Mouse (Mus musculus) forebrain, postnatal 0 days (tissue): ENCODE measurements around the gene Il27. TPM values are rescaled to one million over a fixed set of nuclear protein-coding genes. Genes with fewer than 3 reads are reported as not detected.

Experiments used
- ATAC-seq: fragments of 200-750 bp; cut with Nextera tagmentation; 2 replicates; pipeline ENCODE4 v1.8.0; 2017; ENCODE audit warnings: mild to moderate bottlenecking, moderate library complexity
- DNase-seq: peaks from one replicate; pipeline ENCODE4 v3.0.0-alpha.2; 2015
- H3K27ac ChIP-seq: fragments of 300-500 bp; sonication (generic); 2 replicates; pipeline ENCODE4 v1.5.1; 2014; ENCODE audit warnings: low read depth, mild to moderate bottlenecking, antibody characterized with exemption, low read length, moderate library complexity, mixed read lengths
- H3K27me3 ChIP-seq: fragments of 300-500 bp; sonication (generic); 2 replicates; pipeline ENCODE4 v1.6.1; 2014; ENCODE audit warnings: mild to moderate bottlenecking, low read length, mixed read lengths; ENCODE audit not compliant: insufficient read depth
- H3K36me3 ChIP-seq: fragments of 300-500 bp; sonication (generic); 2 replicates; pipeline ENCODE4 v1.6.1; 2014; ENCODE audit warnings: mild to moderate bottlenecking, moderate library complexity; ENCODE audit not compliant: insufficient read depth
- H3K4me1 ChIP-seq: fragments of 300-500 bp; sonication (generic); 2 replicates; pipeline ENCODE4 v1.6.1; 2014; ENCODE audit warnings: antibody characterized with exemption; ENCODE audit not compliant: insufficient read depth
- H3K4me2 ChIP-seq: fragments of 300-500 bp; sonication (generic); 2 replicates; pipeline ENCODE4 v1.6.1; 2014; ENCODE audit warnings: low read depth, mild to moderate bottlenecking, moderate library complexity
- H3K4me3 ChIP-seq: fragments of 300-500 bp; sonication (generic); 2 replicates; pipeline ENCODE4 v1.5.1; 2014; ENCODE audit warnings: low read depth, low read length, mixed read lengths
- H3K9ac ChIP-seq: fragments of 300-500 bp; sonication (generic); 2 replicates; pipeline ENCODE4 v1.6.1; 2014; ENCODE audit warnings: mild to moderate bottlenecking
- H3K9me3 ChIP-seq: fragments of 300-500 bp; sonication (generic); 2 replicates; pipeline ENCODE4 v1.6.1; 2016; ENCODE audit warnings: low read length
- CTCF ChIP-seq: sonication (generic); IDR thresholded peaks from 2 replicates; pipeline ENCODE4 v1.5.1; 2016; ENCODE audit warnings: antibody characterized with exemption, control low read depth, low read depth
- WGBS: fragments of 180-500 bp; shearing (Covaris S2); extraction: QIAGEN DNeasy Blood & Tissue Kit; methylation state at CpG from one replicate; pipeline ENCODE4 v1.1.7; 2014; 5-methylcytosine and 5-hydroxymethylcytosine counted together
- polyA plus RNA-seq: library from polyadenylated mRNA; unstranded; fragments of >200 nt; fragmentation: Nextera tagmentation; extraction: Ambion mirVana; gene quantifications from 2 replicates; pipeline ENCODE4 v1.2.1, GENCODE M21; 2015
- total RNA-seq: library from RNA; depleted of rRNA; stranded (reverse); fragments of >200 nt; gene quantifications from 2 replicates; pipeline ENCODE4 v1.2.3, GENCODE M21; 2014

Gene Il27
- total and polyA plus RNA-seq, 2 experiments from 2014 or later: not detected

GRCm38 (mm10) chr7:126623381-126623780, 28.6 kb upstream of the Il27 start:
- Histone ChIP-seq H3K4me2 (no peak overlapping the region), H3K36me3 (no peaks in the 10 kb centered on the region), H3K9ac (no peak overlapping the region), H3K27ac (no peak overlapping the region), H3K4me3 (no peak overlapping the region), H3K4me1 (no peaks in the 10 kb centered on the region), H3K27me3 (no peaks in the 10 kb centered on the region), H3K9me3 (no peaks in the 10 kb centered on the region)
- TF ChIP-seq CTCF: no peak
- WGBS: 92% methylated on average over 1 of the region's 1 CpGs
- DNase-seq (no peak), ATAC-seq (no peak)

GRCm38 (mm10) chr7:126621452-126622359, 27.0 kb upstream of the Il27 start:
- WGBS: 85% methylated on average over 9 of the region's 9 CpGs

GRCm38 (mm10) chr7:126619559-126620275, 25.0 kb upstream of the Il27 start:
- no peak for TF ChIP-seq CTCF
- no peaks in the 10 kb centered on the region for H3K36me3 ChIP-seq
- H3K27ac ChIP-seq: no peak overlapping the region
- H3K4me3 ChIP-seq: no peak overlapping the region
- ATAC-seq (no peak), DNase-seq (no peak)
- no peaks in the 10 kb centered on the region for H3K9me3 ChIP-seq
- no peaks in the 10 kb centered on the region for H3K27me3 ChIP-seq
- no peak overlapping the region for H3K9ac ChIP-seq
- H3K4me2 ChIP-seq: no peak overlapping the region
- no peaks in the 10 kb centered on the region for H3K4me1 ChIP-seq
- WGBS: 82% methylated on average over 10 of the region's 10 CpGs

More at GRCm38 (mm10) chr7:126621452-126622359, 27.0 kb upstream of the Il27 start:
- no peak overlapping the region for H3K4me3 ChIP-seq
- H3K27ac ChIP-seq: no peak overlapping the region
- TF ChIP-seq CTCF: no peak
- no peaks in the 10 kb centered on the region for H3K9me3 ChIP-seq
- no peaks in the 10 kb centered on the region for H3K36me3 ChIP-seq
- H3K4me1 ChIP-seq: no peaks in the 10 kb centered on the region
- no peak overlapping the region for H3K9ac ChIP-seq
- no peak overlapping the region for H3K4me2 ChIP-seq
- no peaks in the 10 kb centered on the region for H3K27me3 ChIP-seq
- ATAC-seq (no peak), DNase-seq (no peak)

DNA sequence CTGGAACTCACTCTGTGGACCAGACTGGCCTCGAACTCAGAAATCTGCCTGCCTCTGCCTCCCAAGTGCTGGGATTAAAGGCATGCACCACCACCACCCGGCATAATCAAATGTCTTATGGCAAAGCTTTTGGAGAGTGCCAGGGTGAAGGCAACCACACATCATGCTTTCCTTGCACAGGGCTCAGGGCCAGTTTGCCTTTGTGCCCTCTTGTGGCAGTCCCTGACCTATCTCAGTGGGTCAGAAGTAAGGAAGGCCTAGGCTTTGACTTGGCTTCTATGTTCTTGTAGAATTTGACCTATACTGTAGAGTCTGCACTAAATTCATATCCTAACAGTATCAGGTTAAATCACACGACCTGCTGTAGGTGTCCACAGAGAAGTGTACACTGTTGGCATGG, 22.0 kb upstream of the Il27 start:
- no peak for ATAC-seq
- no peak overlapping the region for H3K4me3 ChIP-seq
- no peak for DNase-seq
- no peaks in the 10 kb centered on the region for H3K9me3 ChIP-seq
- H3K27ac ChIP-seq: no peak overlapping the region
- no peak for TF ChIP-seq CTCF
- WGBS: 75% methylated on average over 3 of the region's 3 CpGs
- no peak overlapping the region for H3K4me2 ChIP-seq
- no peaks in the 10 kb centered on the region for H3K36me3 ChIP-seq
- no peaks in the 10 kb centered on the region for H3K4me1 ChIP-seq
- no peaks in the 10 kb centered on the region for H3K27me3 ChIP-seq
- H3K9ac ChIP-seq: no peak overlapping the region

GRCm38 (mm10) chr7:126612736-126613135, 18.0 kb upstream of the Il27 start:
- 79% methylated on average over 3 of the region's 3 CpGs for WGBS
- DNase-seq (no peak), ATAC-seq (no peak)
- Histone ChIP-seq H3K4me3 (no peak overlapping the region), H3K4me2 (no peak overlapping the region), H3K9me3 (no peaks in the 10 kb centered on the region), H3K36me3 (no peaks in the 10 kb centered on the region), H3K4me1 (no peaks in the 10 kb centered on the region), H3K27ac (no peak overlapping the region), H3K27me3 (no peaks in the 10 kb centered on the region), H3K9ac (no peak overlapping the region)
- no peak for TF ChIP-seq CTCF

- no peak for TF ChIP-seq CTCF
- Histone ChIP-seq H3K4me2 (no peak overlapping the region), H3K27ac (no peak overlapping the region), H3K9me3 (no peaks in the 10 kb centered on the region), H3K27me3 (no peaks in the 10 kb centered on the region), H3K4me3 (no peak overlapping the region), H3K4me1 (no peaks in the 10 kb centered on the region), H3K36me3 (no peaks in the 10 kb centered on the region), H3K9ac (no peak overlapping the region)
- DNase-seq (no peak), ATAC-seq (no peak)
- WGBS: 81% methylated on average over 5 of the region's 5 CpGs
Observed at GRCm38 (mm10) chr7:126607796-126608195, 13.1 kb upstream of the Il27 start.

DNA sequence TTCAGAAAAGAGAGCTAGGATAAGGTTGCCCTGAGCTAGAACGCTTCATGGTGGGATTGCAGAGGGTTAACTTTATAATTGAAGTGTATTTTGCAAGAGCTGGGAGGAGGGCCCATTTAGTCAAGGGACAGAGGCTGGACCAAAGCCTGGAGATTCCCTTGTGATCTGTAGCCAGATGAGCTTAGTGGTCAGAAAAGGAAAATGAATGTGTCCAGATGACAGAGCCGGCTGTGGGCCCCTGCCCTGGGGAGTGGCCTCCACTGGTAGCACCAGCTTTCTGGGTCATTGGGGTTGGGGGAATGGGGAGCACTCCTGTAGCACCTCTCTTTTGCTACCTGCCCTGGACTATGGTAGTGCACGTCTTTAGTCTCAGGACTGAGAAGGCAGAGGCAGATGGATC, 12.3 kb upstream of the Il27 start:
- TF ChIP-seq CTCF: no peak
- Histone ChIP-seq H3K4me2 (no peak overlapping the region), H3K4me1 (no peaks in the 10 kb centered on the region), H3K9me3 (no peaks in the 10 kb centered on the region), H3K36me3 (no peaks in the 10 kb centered on the region), H3K9ac (no peak overlapping the region), H3K27me3 (no peaks in the 10 kb centered on the region), H3K4me3 (no peak overlapping the region), H3K27ac (no peak overlapping the region)
- DNase-seq: no peak
- WGBS: 77% methylated on average over 3 of the region's 3 CpGs
- ATAC-seq: no peak
